Mouse (Mus musculus): Measurements from ENCODE around the gene Fignl1. TPM values are rescaled to one million over a fixed set of nuclear protein-coding genes. Genes with fewer than 3 reads are reported as not detected.

The Fignl1 gene
- polyA plus RNA-seq, 1 experiment from 2014 or later: 26.1 TPM

DNA sequence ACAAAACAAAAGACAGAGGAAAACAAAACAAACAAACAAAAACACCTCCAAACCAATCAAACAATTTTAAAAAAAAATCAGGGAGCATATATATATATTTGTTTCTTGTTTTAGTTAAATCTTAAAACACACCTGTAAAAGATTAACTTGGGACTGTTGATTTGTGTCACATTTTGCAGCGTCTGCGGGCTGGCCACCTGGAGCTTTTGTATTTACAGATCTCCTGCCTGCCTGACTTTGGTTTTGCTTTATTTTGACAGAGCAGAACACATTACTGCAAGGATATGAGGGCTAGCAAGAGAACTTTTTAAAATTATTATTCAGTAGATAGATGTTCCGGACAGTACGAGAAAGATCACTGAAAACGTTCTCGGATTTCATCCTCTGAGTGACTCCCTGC is 22.8 kb upstream of the Fignl1 start:
- WGBS: 45% methylated on average over 6 of the region's 6 CpGs
- Histone ChIP-seq H3K4me2 (replicated peaks) (no peak overlapping the region), H3K9ac (replicated peaks) (no peak overlapping the region), H3K4me3 (no peak overlapping the region), H3K4me1 (peaks cover 25% of the 10 kb centered on the region), H3K36me3 (no peaks in the 10 kb centered on the region), H3K27ac (replicated peaks) (no peak overlapping the region), H3K9me3 (no peaks in the 10 kb centered on the region), H3K27me3 (0 out of 2 replicates have a peak, but pooled peaks cover 5% of the 10 kb centered on the region)
- ATAC-seq (replicated peaks): no peak

DNA sequence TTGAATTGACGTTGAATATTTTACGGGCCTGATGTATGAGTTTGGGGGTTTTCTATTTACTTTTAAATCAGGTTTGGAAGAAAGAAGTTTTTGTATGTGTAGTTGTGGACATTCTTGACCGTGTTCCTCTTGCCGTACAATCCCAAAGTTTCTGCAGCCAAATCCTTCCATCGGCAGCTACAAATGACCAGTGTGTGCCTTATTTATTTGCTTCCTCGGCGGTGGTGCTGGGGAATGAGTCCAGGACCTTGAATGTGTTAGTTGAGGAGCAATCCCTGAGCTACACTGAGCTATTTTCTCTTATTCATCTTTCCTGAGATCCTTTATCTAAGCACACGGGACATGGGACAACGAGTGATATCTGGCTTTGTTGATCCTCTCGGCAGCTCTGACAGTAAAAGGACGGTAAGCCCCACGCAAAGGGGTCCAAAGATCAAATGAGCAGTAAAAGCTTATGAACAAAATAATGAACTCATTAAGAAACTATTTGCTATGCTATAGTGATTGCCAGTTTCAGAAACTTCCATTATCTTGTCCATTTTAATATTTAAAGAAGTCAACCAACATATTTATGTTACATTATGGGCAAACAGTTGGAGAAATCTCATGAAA is 22.2 kb upstream of the Fignl1 start:
- H3K4me3 ChIP-seq: no peak overlapping the region
- H3K27me3 ChIP-seq: no peaks in the 10 kb centered on the region
- H3K9me3 ChIP-seq: no peaks in the 10 kb centered on the region
- WGBS: 43% methylated on average over 12 of the region's 12 CpGs
- ATAC-seq (replicated peaks): no peak
- H3K36me3 ChIP-seq: no peaks in the 10 kb centered on the region
- no peak overlapping the region for H3K4me2 ChIP-seq (replicated peaks)
- no peak overlapping the region for H3K27ac ChIP-seq (replicated peaks)
- H3K4me1 ChIP-seq: peaks cover 25% of the 10 kb centered on the region
- H3K9ac ChIP-seq (replicated peaks): no peak overlapping the region

GRCm38 (mm10) chr11:11829161-11830000 is 20.6 kb upstream of the Fignl1 start:
- Histone ChIP-seq H3K4me3 (no peak overlapping the region), H3K4me1 (peaks cover 35% of the 10 kb centered on the region), H3K4me2 (replicated peaks) (no peak overlapping the region), H3K36me3 (no peaks in the 10 kb centered on the region), H3K27ac (replicated peaks) (no peak overlapping the region), H3K9me3 (no peaks in the 10 kb centered on the region), H3K9ac (replicated peaks) (no peak overlapping the region), H3K27me3 (no peaks in the 10 kb centered on the region)
- WGBS: 23% methylated on average over 11 of the region's 11 CpGs
- ATAC-seq (replicated peaks): no peak

GRCm38 (mm10) chr11:11828761-11829160 is 20.0 kb upstream of the Fignl1 start:
- peaks cover 36% of the 10 kb centered on the region for H3K4me1 ChIP-seq
- WGBS: 28% methylated on average over 6 of the region's 6 CpGs
- no peak overlapping the region for H3K27ac ChIP-seq (replicated peaks)
- no peak overlapping the region for H3K4me3 ChIP-seq
- H3K36me3 ChIP-seq: no peaks in the 10 kb centered on the region
- H3K9me3 ChIP-seq: no peaks in the 10 kb centered on the region
- no peak for ATAC-seq (replicated peaks)
- no peak overlapping the region for H3K9ac ChIP-seq (replicated peaks)
- no peaks in the 10 kb centered on the region for H3K27me3 ChIP-seq
- H3K4me2 ChIP-seq (replicated peaks): no peak overlapping the region

DNA sequence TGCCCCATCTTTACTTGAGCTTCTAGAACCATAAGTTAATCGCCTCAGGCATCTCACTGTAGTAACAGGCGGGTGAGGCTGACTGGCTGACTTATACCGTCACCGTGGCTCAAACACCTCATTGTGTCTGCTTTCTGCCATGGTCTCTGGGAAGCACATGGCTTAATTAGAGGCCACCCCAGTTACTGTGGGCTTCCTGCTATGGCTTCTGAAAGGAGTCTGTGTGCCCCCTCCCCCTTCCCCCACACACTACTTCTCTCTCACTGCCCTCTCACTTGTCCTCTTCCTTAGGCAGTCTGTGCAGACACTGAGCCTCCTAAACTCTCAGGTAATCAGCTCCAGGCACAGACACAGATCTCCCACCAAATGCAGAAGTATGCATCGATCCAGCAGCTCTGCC is 19.5 kb upstream of the Fignl1 start:
- H3K4me3 ChIP-seq: no peak overlapping the region
- H3K9ac ChIP-seq (replicated peaks): no peak overlapping the region
- no peaks in the 10 kb centered on the region for H3K36me3 ChIP-seq
- no peak overlapping the region for H3K27ac ChIP-seq (replicated peaks)
- WGBS: 18% methylated on average over 5 of the region's 5 CpGs
- no peaks in the 10 kb centered on the region for H3K27me3 ChIP-seq
- 0 out of 2 replicates have a peak, but pooled peaks have one; percentile 20 for ATAC-seq (replicated peaks)
- H3K4me1 ChIP-seq: peaks cover 36% of the 10 kb centered on the region
- H3K9me3 ChIP-seq: no peaks in the 10 kb centered on the region
- H3K4me2 ChIP-seq (replicated peaks): no peak overlapping the region

- Histone ChIP-seq H3K9ac (replicated peaks) (no peak overlapping the region), H3K4me1 (peaks cover 42% of the 10 kb centered on the region), H3K4me3 (no peak overlapping the region), H3K27ac (replicated peaks) (no peak overlapping the region), H3K9me3 (no peaks in the 10 kb centered on the region), H3K27me3 (no peaks in the 10 kb centered on the region), H3K4me2 (replicated peaks) (no peak overlapping the region), H3K36me3 (no peaks in the 10 kb centered on the region)
- ATAC-seq (replicated peaks): no peak
Measured at GRCm38 (mm10) chr11:11826475-11826874, 17.7 kb upstream of the Fignl1 start.

DNA sequence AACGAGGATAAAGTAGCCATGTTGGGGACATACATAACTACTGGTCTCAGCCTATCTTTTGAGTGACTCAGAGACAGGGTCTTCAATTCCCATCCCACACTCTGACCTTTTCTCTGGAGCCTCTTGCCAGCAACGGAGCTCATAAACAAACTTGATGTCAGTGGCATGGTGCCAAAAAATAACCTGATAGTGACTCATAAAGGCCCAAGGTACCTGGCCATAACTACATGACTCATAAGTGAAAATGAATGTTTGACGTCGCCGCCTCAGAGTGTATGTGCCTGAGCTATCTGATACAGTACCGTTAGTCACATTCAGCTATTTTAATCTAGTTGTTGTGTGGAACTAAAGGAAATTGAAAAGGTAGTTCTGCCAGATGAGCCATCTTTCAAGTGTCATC is 16.9 kb upstream of the Fignl1 start:
- Histone ChIP-seq H3K27ac (replicated peaks) (no peak overlapping the region), H3K9me3 (no peaks in the 10 kb centered on the region), H3K4me2 (replicated peaks) (no peak overlapping the region), H3K9ac (replicated peaks) (no peak overlapping the region), H3K4me1 (peaks cover 48% of the 10 kb centered on the region), H3K27me3 (no peaks in the 10 kb centered on the region), H3K36me3 (no peaks in the 10 kb centered on the region), H3K4me3 (no peak overlapping the region)
- 80% methylated on average over 6 of the region's 6 CpGs for WGBS
- ATAC-seq (replicated peaks): no peak

DNA sequence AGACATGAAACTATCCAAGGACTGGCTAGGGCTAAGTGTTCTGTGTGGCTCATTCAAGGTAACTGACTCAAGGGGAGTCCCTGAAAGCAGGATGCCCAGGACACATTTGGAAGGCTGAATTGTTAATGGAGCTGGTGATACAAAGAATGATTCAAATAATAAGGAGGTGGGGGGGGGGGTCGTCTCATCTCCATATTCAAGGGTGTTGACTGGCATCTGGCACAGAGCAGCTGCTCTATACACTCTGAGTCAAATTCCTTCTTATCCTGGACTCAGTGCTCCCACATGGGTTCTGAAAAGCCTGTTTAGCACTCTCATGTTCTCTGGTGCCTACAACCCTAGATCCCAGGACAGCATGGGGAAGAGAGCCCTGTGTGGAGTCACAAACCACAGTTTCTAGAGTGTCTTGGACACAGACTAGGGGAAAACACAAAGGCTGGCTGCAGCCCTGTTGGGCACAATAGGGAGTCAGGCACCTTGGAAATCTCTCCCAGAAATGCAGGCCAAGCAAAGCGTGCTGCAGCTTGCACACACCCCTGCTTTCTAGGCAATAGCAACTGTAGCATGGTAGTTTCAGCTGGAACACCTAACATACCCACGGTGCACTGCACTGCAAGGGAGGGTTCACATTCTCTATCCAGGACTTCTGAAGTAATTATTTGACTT is 16.3 kb upstream of the Fignl1 start:
- Histone ChIP-seq H3K36me3 (no peaks in the 10 kb centered on the region), H3K4me1 (peaks cover 49% of the 10 kb centered on the region), H3K4me3 (no peak overlapping the region), H3K4me2 (replicated peaks) (no peak overlapping the region), H3K27ac (replicated peaks) (no peak overlapping the region), H3K9me3 (no peaks in the 10 kb centered on the region), H3K9ac (replicated peaks) (no peak overlapping the region), H3K27me3 (no peaks in the 10 kb centered on the region)
- WGBS: 46% methylated on average over 3 of the region's 3 CpGs
- ATAC-seq (replicated peaks): no peak

DNA sequence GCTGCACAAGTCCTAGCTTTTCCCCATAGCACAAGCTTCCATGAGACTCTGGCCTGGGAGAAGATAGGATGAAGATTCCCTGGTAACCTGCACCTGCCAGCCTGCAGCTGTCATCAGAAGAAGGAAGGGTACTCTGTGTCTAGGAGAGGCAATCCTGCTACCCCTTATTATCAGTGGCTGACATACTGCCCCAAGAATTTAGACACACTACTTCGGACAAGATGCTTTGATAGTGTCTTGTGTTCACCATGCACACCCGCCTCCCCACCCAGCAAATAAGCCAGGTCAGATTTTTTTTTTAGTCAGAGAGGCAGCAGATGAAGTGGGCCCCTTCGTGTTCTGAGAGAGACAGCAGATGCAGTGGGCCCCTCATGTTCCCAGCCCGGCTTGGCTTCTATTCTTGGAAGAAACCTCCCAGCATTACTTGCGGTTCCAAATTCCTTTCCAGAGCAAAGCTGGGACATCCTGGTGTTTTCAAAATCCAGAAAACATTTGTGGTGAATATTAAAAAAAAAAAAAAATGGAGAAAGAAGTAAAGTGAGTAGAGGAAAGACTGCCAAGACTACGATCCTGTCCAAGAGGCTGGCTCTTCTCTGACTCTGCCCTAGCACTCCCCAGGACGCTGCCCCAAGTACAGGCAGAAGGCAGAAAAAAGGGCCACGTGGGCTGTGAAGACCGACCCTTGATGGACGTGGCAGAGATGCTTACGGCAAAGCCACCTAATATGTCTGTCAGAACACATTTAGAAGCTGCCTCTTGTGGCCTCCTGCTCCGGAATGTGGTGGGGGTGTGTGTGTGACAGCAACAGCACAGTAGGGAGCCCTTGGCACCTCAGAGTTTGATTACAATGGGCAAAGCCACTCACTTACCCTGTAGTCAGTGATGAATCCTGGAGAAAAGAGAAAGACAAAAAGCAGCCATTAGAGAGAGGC is 15.5 kb upstream of the Fignl1 start:
- ATAC-seq (replicated peaks): no peak
- Histone ChIP-seq H3K4me2 (replicated peaks) (no peak overlapping the region), H3K36me3 (no peaks in the 10 kb centered on the region), H3K27me3 (no peaks in the 10 kb centered on the region), H3K27ac (replicated peaks) (no peak overlapping the region; the same call in 1 of the 2 replicates), H3K9me3 (no peaks in the 10 kb centered on the region), H3K4me3 (no peak overlapping the region), H3K9ac (replicated peaks) (no peak overlapping the region), H3K4me1 (peaks cover 43% of the 10 kb centered on the region)
- WGBS: 32% methylated on average over 12 of the region's 12 CpGs

DNA sequence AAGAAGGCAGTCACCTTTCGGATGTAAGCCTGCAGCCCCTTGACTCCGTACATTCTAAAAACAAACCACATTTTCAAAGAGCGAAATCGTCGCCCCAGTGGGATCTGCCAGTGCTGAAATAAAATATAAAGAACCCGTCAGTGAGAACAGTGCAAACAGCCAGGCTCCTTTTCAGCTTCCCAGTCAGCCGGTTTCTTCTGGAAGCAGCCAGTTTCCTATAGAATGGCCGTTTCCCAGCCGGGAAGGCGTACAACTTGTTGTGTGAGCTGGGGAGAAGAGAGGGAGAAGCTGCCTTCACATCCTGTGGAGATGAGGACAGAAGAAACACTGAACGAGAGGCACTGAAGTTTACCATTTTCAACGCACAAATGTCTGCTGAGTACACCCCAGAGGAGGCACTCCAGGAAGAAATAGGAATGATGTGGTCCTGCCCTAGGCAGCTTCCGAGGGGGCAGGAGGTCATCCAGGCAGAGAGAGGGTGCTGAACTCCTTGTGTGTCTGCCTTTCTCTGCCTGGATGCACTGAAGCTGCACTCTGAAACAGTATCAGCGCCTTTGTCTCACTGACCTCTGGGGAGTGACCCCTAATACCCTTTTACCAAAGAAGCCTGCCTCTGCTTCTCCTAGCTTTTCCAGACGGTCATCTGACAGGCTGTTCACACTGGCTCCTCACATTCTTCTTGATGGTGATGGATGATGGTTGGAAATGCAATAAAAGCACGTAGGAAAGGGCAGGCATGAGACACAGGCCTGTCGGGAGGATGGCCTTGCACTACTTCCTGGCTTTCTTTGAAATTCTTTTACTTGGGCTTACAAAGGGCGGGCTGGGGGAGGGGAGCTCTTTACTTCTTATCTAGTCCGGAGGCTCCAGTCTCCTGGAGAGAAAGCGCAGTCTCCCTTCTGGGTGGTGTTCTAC is 13.7 kb upstream of the Fignl1 start:
- Histone ChIP-seq H3K4me3 (peak overlapping the region; percentile 23), H3K9ac (replicated peaks) (peak overlapping the region; percentile 37), H3K4me1 (peaks cover 32% of the 10 kb centered on the region), H3K9me3 (no peaks in the 10 kb centered on the region), H3K27me3 (no peaks in the 10 kb centered on the region), H3K36me3 (no peaks in the 10 kb centered on the region), H3K27ac (replicated peaks) (peak overlapping the region; percentile 57), H3K4me2 (replicated peaks) (peak overlapping the region; percentile 41)
- peak; percentile 20; the same call in 1 of the 2 replicates for ATAC-seq (replicated peaks)
- 11% methylated on average over 20 of the region's 20 CpGs for WGBS
